Mouse (Mus musculus) kidney, adult 9 months (tissue): ENCODE measurements at regions not wholly inside any gene's neighbourhood (a gene's known extent, or its start where the extent isn't known, plus 50 kb on each side); places are given as distances from the start of the nearest gene placed in this dataset.

ENCODE experiments used
- DNase-seq: peaks from one replicate; pipeline ENCODE4 v3.0.0; 2022

DNA sequence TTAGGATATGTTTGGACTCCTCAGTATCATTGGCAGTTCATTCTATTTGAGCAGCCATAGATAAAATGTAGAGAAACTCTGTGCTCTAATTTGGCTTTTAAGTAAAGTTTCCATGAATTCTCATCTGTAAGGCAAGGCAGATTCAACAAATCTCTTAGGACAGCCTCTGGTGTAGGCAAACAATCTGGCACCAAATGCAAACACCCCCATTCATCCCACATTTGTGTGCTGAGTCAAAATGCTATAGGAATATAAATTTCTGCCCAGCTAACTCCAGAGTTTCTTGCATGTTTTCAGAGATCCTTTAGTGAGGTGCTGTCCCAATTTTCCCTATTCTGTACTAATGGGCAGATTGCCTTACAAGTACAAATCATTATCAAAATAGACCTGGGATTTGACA, 695.7 kb upstream of the Kif18a start:
- DNase-seq = no peak

- no peak for DNase-seq
Observed at GRCm38 (mm10) chr2:108593555-108593954, 687.0 kb upstream of the Kif18a start.

DNA sequence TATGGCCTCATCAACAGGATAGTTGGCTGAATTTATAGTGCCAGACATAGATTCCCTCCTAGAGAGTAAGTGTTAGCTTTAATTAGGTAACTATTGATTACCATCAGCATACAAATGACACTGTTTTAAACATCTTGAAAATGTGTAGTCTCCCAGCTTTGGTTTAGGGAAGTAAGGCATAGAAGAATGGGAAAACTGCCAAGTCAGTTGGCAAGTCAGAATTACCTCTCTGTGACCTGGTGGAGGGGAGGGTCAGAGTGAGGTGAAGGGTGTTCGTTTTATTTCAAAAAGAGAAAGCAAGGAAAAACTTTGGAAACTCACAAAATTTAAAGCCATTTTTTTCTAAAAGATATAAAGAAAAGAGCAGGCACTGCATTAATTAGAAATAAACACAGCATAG, 680.2 kb upstream of the Kif18a start:
- no peak for DNase-seq

GRCm38 (mm10) chr2:108619580-108619979, 661.0 kb upstream of the Kif18a start:
- DNase-seq = no peak

DNA sequence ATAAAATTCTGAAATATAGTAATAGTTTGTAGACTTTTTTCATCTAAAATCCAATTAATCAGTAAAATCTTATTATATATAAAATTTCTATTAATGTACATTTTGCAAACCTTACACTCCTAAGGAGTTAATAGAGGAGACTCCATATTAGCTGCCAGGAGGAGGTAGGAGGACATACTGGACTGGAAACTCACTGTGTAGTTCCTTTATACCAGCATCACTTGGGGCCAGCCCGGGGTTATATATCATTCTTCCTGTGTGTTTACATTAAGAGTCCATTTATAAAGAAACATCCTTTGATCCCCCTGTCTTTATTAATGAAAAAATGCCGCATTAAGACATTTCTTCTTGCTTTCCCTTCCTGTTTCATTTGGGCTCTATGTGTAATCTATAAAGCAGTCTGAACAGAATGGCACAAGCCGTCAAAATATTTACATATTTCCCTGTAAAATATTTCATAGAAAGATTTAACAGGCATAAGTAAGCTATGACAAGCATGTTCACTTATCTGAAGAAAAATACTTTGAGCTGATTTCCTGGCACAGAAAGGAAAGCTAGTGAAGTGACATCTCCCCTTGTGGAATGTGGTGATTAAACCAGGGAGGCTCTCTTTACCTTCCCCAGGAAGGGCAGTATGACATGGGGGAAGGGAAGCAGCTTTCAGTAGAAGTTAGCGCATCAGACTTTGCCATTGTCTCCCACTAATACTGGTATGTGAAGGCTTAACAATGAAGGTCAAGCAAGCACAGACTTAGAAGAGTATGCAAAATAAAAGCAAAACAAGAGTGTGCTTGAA, 658.0 kb upstream of the Kif18a start:
- no peak for DNase-seq

GRCm38 (mm10) chr2:108635644-108636043, 644.9 kb upstream of the Kif18a start:
- DNase-seq = no peak

DNA sequence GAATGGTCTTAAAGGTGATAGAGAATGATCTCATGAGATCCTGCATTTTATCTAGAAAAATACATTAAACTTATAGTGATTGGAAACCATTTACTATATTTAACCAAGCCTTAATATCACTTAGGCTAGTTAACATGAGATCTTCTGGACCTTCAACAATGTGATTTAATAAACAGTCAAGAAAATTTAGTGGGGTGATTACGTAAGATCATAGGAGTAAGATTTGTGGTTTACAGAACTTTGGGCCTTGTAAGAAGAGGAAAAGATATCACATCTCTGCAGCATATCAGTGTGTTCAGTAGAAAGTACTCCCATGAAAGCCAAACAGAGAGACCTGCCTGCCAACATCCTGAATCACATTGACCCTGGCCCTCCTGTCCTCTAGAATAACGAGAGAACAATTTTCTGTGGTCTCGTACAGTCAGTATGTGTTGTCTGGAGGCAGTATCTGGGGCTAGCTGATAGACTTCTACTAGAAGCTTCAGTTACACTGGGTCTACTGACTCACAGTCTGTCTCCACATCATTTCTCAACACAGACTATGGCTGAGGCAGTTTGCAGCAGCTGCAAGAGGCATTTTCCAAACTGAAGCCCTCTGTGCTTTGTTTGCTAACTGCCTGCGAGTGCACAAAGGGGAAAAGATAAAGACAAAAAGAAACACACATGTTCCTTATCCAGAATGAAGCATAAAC, 619.7 kb upstream of the Kif18a start:
- DNase-seq = no peak

DNA sequence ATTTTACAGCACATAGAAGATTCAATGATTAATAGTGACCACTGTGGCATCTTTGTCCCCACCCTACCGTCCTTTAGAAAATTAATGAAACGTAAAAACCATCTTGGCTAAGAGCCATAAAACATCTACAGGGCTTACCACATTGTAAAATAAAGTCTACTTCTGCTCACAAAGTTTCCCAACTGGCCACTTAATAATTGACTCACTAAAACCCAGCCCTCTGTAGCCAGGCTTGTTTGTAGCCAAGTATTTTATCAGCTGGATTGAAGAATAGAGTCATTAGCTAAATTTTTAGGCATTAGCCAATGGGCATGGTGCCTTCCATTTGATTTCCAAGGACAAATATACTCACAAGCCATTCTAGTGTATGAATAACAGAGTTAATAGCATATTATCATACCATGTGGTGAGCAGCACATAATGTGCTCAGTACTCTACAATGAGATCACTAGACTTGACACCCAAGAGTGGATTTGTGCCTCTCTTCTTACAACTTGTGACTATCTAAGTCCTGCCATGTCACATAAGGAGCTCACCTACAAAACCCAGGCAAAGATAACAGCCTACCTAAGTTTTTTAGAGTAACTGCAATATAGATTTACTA, 602.7 kb upstream of the Kif18a start:
- peak; percentile 25 for DNase-seq

DNA sequence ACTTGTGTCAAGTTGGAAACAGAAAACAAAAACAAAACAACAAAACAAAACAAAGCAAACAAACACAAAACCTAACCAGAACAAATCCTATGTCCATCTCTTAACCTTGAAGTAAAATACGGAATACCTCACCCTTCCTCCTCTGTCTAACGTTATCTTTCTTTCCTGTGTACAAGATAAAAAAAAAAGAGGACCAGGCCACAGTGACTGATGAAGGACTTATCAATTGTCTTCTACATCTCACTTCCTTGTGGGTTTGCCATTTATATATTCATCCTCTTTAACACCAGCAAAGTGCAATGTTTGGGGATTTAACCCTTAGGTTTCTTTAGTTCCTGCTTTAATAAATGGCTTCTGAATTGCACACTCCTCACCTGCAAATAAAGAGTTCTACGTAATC, 599.0 kb upstream of the Kif18a start:
- no peak for DNase-seq

- DNase-seq = no peak
Observed at GRCm38 (mm10) chr2:108686019-108686743, 594.4 kb upstream of the Kif18a start.

DNA sequence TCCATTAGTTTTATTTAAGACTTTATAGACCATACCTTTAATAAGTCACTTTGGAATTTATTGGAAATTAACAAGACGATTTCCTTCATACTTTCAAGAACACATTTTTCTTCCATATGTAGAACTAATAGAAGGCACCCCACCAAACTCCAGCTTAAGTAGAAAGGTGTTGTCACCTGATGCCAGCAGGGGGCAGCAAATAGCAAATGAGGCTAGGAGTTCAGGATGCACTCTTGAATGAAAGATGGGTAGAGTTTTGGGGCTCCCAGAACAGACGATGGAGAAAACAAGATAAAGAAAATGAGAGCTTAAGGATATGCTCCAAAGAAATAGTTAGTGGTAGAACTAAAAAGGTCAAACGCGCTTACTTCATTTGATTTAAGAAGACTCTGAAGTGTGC, 590.4 kb upstream of the Kif18a start:
- DNase-seq = peak; percentile 54

GRCm38 (mm10) chr2:108691156-108692007, 589.2 kb upstream of the Kif18a start:
- DNase-seq = no peak

DNA sequence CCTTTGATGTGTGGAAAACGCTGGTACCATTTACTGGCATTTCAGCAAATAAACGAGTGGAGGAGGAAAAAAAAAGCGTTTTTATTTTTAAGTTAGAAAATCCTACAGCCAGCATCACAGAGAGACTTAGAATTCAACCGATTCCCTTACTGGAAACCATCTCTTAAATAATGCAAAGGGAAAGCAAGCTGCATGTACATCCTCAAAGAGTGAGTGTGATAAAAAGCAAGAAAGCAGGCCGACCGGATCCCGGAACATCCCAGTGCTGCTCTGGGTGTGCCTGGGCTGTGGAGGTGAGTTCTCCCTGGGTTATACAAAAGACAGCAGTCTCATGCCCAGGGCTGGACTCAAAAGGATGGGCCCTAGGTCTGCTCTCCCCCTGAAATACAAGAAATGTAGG, 579.2 kb upstream of the Kif18a start:
- DNase-seq = no peak

DNA sequence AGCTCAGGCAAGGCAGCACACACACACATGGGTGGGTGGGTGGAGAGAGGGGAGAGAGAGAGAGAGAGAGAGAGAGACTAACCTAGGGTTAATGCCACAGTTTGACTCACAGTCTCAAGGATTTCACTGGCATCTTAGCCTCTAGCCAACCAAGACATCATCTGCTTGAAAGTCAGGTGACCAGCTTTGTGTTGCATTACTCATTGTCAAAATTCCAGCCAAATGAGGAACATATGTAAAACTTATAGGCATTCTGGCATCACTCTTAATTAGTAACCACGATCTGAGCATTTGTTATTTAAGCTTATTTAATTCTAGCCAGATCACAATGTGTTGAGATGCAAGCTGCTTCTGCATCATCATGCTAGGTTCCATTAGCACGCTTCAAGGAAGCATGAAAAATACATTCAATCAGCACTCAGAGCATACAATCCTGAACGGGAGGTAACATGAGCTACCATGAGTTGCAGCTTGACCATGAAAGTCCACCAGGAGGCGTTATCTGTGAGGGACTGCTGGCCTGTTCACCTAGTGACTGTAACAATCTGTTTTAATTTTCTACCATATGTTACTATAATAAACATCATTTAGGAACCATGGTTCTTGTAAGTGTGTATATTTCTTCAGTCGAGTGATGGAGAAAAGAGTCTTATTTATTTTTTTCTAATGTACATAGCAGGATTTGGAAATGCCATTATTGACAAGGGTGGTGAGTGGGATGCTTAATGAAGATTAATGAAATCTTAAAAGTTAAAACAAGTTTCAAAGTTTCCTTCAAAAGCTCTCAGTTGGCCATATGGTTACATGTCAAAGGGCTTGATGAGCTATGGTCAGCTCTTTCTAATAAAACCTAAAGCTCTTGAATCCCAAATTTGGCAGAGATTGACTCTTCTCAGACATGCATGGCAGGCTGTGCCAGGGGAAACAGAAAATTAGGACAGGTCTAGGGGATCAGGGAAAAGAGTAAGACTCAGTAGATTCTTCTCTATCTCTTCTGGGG, 572.4 kb upstream of the Kif18a start:
- DNase-seq = no peak

- DNase-seq = no peak
Observed at GRCm38 (mm10) chr2:108742079-108742478, 538.5 kb upstream of the Kif18a start.

DNA sequence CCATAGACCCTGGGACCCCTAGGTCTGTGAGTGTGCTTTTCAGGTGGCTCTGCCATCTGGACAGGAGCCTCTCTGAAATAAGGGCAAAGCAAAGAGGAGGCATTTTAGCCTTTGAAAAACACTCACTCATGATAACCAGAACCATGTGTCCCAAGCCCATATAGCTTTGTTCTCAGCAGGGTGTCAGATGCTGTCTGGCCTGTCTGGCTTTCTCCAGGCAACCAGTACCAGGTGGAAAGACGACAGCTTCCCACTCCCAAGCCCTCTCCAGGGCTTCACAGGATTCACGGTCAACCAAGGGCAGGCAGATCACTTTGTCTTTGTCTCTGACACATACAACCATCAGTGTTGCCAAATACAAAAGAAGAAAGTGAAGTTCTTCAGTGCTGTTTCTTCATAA, 537.0 kb upstream of the Kif18a start:
- DNase-seq = no peak

GRCm38 (mm10) chr2:108744797-108745196, 535.7 kb upstream of the Kif18a start:
- no peak for DNase-seq

GRCm38 (mm10) chr2:108753494-108754225, 526.9 kb upstream of the Kif18a start:
- no peak for DNase-seq

- DNase-seq = peak; percentile 19
Observed at GRCm38 (mm10) chr2:108755821-108756220, 524.7 kb upstream of the Kif18a start.

DNA sequence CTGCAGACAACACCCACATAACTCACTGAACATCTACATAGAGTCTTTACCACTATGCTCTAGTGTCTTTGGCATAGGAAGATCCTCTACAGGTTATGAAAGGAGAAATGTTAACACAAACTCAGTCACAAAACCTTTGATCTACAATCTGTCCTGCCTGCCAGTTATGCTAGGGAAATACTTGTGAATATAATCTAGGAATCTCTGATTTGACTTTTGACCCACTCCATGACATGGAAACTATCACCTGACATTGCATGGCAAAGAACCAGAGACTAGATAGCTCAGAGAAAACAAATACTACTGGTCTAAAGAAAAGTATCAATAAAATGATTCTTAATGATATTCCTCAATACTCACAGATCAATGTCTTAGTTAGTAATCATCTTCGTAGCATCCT, 524.3 kb upstream of the Kif18a start:
- DNase-seq = no peak
